Comparison of ENCODE assay signal across 8 mouse cellular contexts in the genomic region with DNA sequence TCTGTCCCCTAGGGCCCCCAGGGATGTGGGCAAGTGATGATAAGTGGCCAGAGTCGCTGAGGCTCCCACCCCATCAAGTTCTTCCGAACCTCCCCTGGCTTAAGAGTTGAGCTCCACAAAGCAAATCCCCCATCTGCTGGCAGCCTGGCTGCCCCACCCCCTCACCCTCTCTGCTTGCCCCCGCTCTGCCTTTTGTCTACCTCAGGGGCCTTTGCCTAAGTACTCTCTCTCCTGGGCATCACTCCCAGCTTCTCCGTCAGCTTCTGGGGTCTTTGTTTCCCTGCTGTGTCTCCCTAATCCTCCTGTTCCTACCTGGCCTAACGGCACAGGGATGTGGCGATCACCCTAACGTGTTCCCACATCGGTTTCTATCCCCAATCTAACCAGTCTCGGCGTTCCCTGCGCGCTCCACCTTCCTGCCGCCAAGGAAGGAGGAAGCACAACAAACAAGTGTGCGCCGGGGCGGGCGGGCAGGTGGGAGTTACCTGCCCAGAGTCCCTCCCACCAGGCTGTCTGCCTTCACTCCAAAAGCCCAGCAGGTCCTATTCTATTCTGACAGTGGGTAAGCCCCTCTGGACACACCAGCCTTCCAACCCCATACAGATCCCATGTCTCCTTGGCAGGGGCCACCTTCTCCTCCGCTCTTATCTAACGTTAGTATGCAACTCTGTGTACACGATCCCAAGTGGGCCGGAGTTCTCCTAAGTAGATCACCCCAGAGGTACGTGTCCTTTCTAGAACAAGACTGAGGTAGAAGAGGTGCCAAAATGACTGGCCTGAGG. TPM values are rescaled to one million over a fixed set of nuclear protein-coding genes. Genes with fewer than 3 reads are reported as not detected.
DNase-seq lines count a peak whose midpoint lies in the region; ATAC-seq and TF ChIP-seq lines count a peak whose summit lies in the region.

No protein-coding gene starts in this region.

- H3K4me1 ChIP-seq in embryonic facial prominence, embryonic 15.5 days, result peaks cover 63% of the 10 kb centered on the region
- H3K4me1 ChIP-seq in lung, embryonic 16.5 days (replicated peaks; ENCODE audit: control insufficient read depth, insufficient read depth, low read length), result peaks cover 28% of the 10 kb centered on the region

- peak overlapping the region; percentile 84 for H3K4me3 ChIP-seq in C2C12 (ENCODE audit: insufficient read depth, poor library complexity, severe bottlenecking)
- H3K4me3 ChIP-seq in embryonic facial prominence, embryonic 15.5 days (replicated peaks), result peak overlapping the region; percentile 89
- H3K4me3 ChIP-seq in lung, embryonic 16.5 days (ENCODE audit: low read length), result peak overlapping the region; percentile 95

- 16% methylated on average over 22 of the region's 22 CpGs for WGBS in embryonic facial prominence, embryonic 15.5 days
- 16% methylated on average over 22 of the region's 22 CpGs for WGBS in lung, embryonic 16.5 days

- H3K27me3 ChIP-seq in C2C12 (ENCODE audit: control insufficient read depth, insufficient read depth, insufficient read length), result no peaks in the 10 kb centered on the region
- H3K27me3 ChIP-seq in embryonic facial prominence, embryonic 15.5 days, result peaks cover 1% of the 10 kb centered on the region; the same call in 1 of the 2 replicates
- no peaks in the 10 kb centered on the region for H3K27me3 ChIP-seq in lung, embryonic 16.5 days (ENCODE audit: control insufficient read depth, insufficient read depth, low read depth, low read length)

- H3K9ac ChIP-seq in embryonic facial prominence, embryonic 15.5 days, result peak overlapping the region; percentile 100
- peak overlapping the region; percentile 95 for H3K9ac ChIP-seq in lung, embryonic 16.5 days (ENCODE audit: low read length)

- peak overlapping the region; percentile 93 for H3ac ChIP-seq in C2C12 (ENCODE audit: control insufficient read depth, insufficient read length, low read depth)

- peak overlapping the region; percentile 100; the same call in 1 of the 2 replicates for H3K27ac ChIP-seq in embryonic facial prominence, embryonic 15.5 days (replicated peaks)
- peak overlapping the region; percentile 2 for H3K27ac ChIP-seq in lung, embryonic 16.5 days (ENCODE audit: low read length)

- H3K36me3 ChIP-seq in C2C12 (ENCODE audit: control insufficient read depth, insufficient read depth), result peaks cover 34% of the 10 kb centered on the region
- peaks cover 25% of the 10 kb centered on the region for H3K36me3 ChIP-seq in embryonic facial prominence, embryonic 15.5 days
- H3K36me3 ChIP-seq in lung, embryonic 16.5 days (ENCODE audit: control insufficient read depth, insufficient read depth, low read length), result peaks cover 22% of the 10 kb centered on the region

- H3K79me2 ChIP-seq in C2C12 (ENCODE audit: control insufficient read depth, insufficient read depth), result peaks cover 29% of the 10 kb centered on the region

- peak overlapping the region; percentile 89 for H3K4me2 ChIP-seq in embryonic facial prominence, embryonic 15.5 days (replicated peaks)
- H3K4me2 ChIP-seq in lung, embryonic 16.5 days (ENCODE audit: low read depth, low read length), result peak overlapping the region; percentile 92

- peaks cover 22% of the 10 kb centered on the region for H3K79me3 ChIP-seq in C2C12 (ENCODE audit: low read depth)

- no peaks in the 10 kb centered on the region for H3K9me3 ChIP-seq in embryonic facial prominence, embryonic 15.5 days (replicated peaks)
- H3K9me3 ChIP-seq in lung, embryonic 16.5 days (ENCODE audit: control insufficient read depth, low read length), result no peaks in the 10 kb centered on the region

- DNase-seq in cerebellum, adult 18-20 months, result peak; percentile 55
- DNase-seq in kidney, adult 11 months, result peak; percentile 71
- DNase-seq in spleen, adult 12 weeks (ENCODE audit: low spot score), result no peak
- DNase-seq in layer of hippocampus, adult 8-10 months (ENCODE audit: low spot score in 2 of 2), result no peak

- ATAC-seq in cerebellum, adult (ENCODE audit: insufficient number of reproducible peaks, low FRiP score, low TSS enrichment), result no peak
- ATAC-seq in embryonic facial prominence, embryonic 15.5 days (ENCODE audit: insufficient number of reproducible peaks, low FRiP score, low TSS enrichment, low read depth), result no peak
- ATAC-seq in lung, embryonic 16.5 days (ENCODE audit: low read depth), result no peak

- TF ChIP-seq CTCF in C2C12 (IDR thresholded peaks at IDR 0.05; ENCODE audit: control insufficient read depth, insufficient read depth, insufficient read length), result no peak

TF ChIP-seq in C2C12, 6 proteins besides CTCF, POLR2A, EP300 and RAD21:
- TF ChIP-seq USF1 (IDR thresholded peaks at IDR 0.05; ENCODE audit: low read depth) (no peak), CEBPB (IDR thresholded peaks at IDR 0.05; ENCODE audit: low read depth) (no peak), MAX (IDR thresholded peaks at IDR 0.05) (no peak), FOSL1 (IDR thresholded peaks at IDR 0.05; ENCODE audit: insufficient read depth, low read length, poor library complexity, severe bottlenecking) (no peak), MYOD1 (IDR thresholded peaks at IDR 0.05; ENCODE audit: control insufficient read depth, insufficient read length, low read depth) (no peak)

RNA-seq across cellular contexts. Expression of a gene that starts 3.8 kb away (rescaled TPM):
- 0.44 TPM for polyA plus RNA-seq in C2C12 (2012; fragmentation: generic; extraction: Trizol)
- 2.8 and 4.0 TPM in 2 replicates for polyA plus RNA-seq in embryonic facial prominence, embryonic 15.5 days (2015; fragmentation: Nextera tagmentation; extraction: Ambion mirVana)
- 1.2 TPM in 2 replicates for polyA plus RNA-seq in lung, embryonic 16.5 days (2015; fragmentation: Nextera tagmentation; extraction: Ambion mirVana)
- total RNA-seq in layer of hippocampus, adult 8-10 months (2022), result 10 to 100 TPM in 2 of 4 experiments, 1 to 10 TPM in 2; 1.6 to 15.6 (median 8.5) TPM

RNA-seq across cellular contexts. Expression of a gene that starts 4.6 kb away (rescaled TPM):
- 1,903 TPM for polyA plus RNA-seq in C2C12 (2012; fragmentation: generic; extraction: Trizol)
- 355 and 368 TPM in 2 replicates for polyA plus RNA-seq in embryonic facial prominence, embryonic 15.5 days (2015; fragmentation: Nextera tagmentation; extraction: Ambion mirVana)
- polyA plus RNA-seq in lung, embryonic 16.5 days (2015; fragmentation: Nextera tagmentation; extraction: Ambion mirVana), result 341 and 346 TPM in 2 replicates
- 100 to 1,000 TPM; 881 to 936 (median 911) TPM for total RNA-seq in layer of hippocampus, adult 8-10 months (2022)

RNA-seq across cellular contexts. Expression of a gene that starts 15.8 kb away (rescaled TPM):
- 547 TPM for polyA plus RNA-seq in C2C12 (2012; fragmentation: generic; extraction: Trizol)
- 373 and 388 TPM in 2 replicates for polyA plus RNA-seq in embryonic facial prominence, embryonic 15.5 days (2015; fragmentation: Nextera tagmentation; extraction: Ambion mirVana)
- 317 and 323 TPM in 2 replicates for polyA plus RNA-seq in lung, embryonic 16.5 days (2015; fragmentation: Nextera tagmentation; extraction: Ambion mirVana)
- 100 to 1,000 TPM; 564 to 596 (median 590) TPM for total RNA-seq in layer of hippocampus, adult 8-10 months (2022)

RNA-seq across cellular contexts. Expression of a gene that starts 27.3 kb away (rescaled TPM):
- not detected for polyA plus RNA-seq in C2C12 (2012; fragmentation: generic; extraction: Trizol)
- 0.36 and 0.60 TPM in 2 replicates for polyA plus RNA-seq in embryonic facial prominence, embryonic 15.5 days (2015; fragmentation: Nextera tagmentation; extraction: Ambion mirVana)
- 0.13 and 0.44 TPM in 2 replicates for polyA plus RNA-seq in lung, embryonic 16.5 days (2015; fragmentation: Nextera tagmentation; extraction: Ambion mirVana)
- total RNA-seq in layer of hippocampus, adult 8-10 months (2022), result under 1 TPM in 2 of 4 experiments, not detected in 2; 0.12 to 0.38 TPM

RNA-seq across cellular contexts. Expression of a gene that starts 50.0 kb away (rescaled TPM):
- polyA plus RNA-seq in C2C12 (2012; fragmentation: generic; extraction: Trizol), result 165 TPM
- polyA plus RNA-seq in embryonic facial prominence, embryonic 15.5 days (2015; fragmentation: Nextera tagmentation; extraction: Ambion mirVana), result 144 and 150 TPM in 2 replicates
- polyA plus RNA-seq in lung, embryonic 16.5 days (2015; fragmentation: Nextera tagmentation; extraction: Ambion mirVana), result 138 and 153 TPM in 2 replicates
- total RNA-seq in layer of hippocampus, adult 8-10 months (2022), result 100 to 1,000 TPM; 129 to 152 (median 145) TPM

Comparison
In these comparisons a context has a peak if more than half of its experiments do, and no peak if none do; other contexts are left out.
1. DNase-seq: peak in cerebellum, adult 18-20 months (2 of 2) and kidney, adult 11 months (single experiment); none in spleen, adult 12 weeks (single experiment) and layer of hippocampus, adult 8-10 months (0 of 2).
2. Peak in every context shown above with its lines, with median percentiles within 50 percentile points of each other: H3K4me3 ChIP-seq.